Mouse (Mus musculus) erythroblast, embryonic 14.5 days (primary cell): Measurements from ENCODE around the gene Pi4ka.

Source experiments
- GATA1 ChIP-seq: IDR thresholded peaks from 2 replicates; pipeline ENCODE4 v1.6.1; 2012; ENCODE audit warnings: low read length, inconsistent platforms, mixed read lengths
- TAL1 ChIP-seq: IDR thresholded peaks from 3 replicates; pipeline ENCODE4 v1.6.1; 2012; ENCODE audit warnings: low read length, inconsistent platforms, mixed read lengths

GRCm38 (mm10) chr16:17234916-17235665 is 171.0 kb downstream of the Pi4ka start:
- TF ChIP-seq GATA1 (no peak), TAL1 (no peak)
